Mouse (Mus musculus) macrophage (primary cell): Measurements from ENCODE around the gene Psme1. TPM values are rescaled to one million over a fixed set of nuclear protein-coding genes. Genes with fewer than 3 reads are reported as not detected.

Experiments used
- H3K27ac ChIP-seq: fragments of 350-480 bp; formaldehyde crosslinking; 2 replicates; pipeline ENCODE4 v1.9.0; 2021
- H3K36me3 ChIP-seq: fragments of 350-480 bp; formaldehyde crosslinking; 2 replicates; pipeline ENCODE4 v1.9.0; 2021; ENCODE audit errors: inconsistent target
- H3K4me3 ChIP-seq: fragments of 350-480 bp; formaldehyde crosslinking; 2 replicates; pipeline ENCODE4 v1.9.0; 2021; ENCODE audit errors: inconsistent target
- H3K79me2 ChIP-seq: fragments of 350-480 bp; formaldehyde crosslinking; 2 replicates; pipeline ENCODE4 v1.9.0; 2021; ENCODE audit errors: inconsistent target
- WGBS: methylation state at CpG from one replicate; pipeline ENCODE4 v1.1.7; 2026; ENCODE audit warnings: inconsistent platforms; ENCODE audit not compliant: missing documents; 5-methylcytosine and 5-hydroxymethylcytosine counted together
- polyA plus RNA-seq: library from polyadenylated mRNA; stranded (reverse); fragments of 250-400 nt; gene quantifications from 3 replicates; pipeline ENCODE4 v1.2.4, GENCODE M21; 2018; ENCODE audit warnings: inconsistent platforms

Psme1 gene
- polyA plus RNA-seq, 1 experiment from 2014 or later = 292 TPM

- H3K4me3 ChIP-seq = no peak overlapping the region
- 95% methylated on average over 13 of the region's 13 CpGs for WGBS
- H3K27ac ChIP-seq = no peak overlapping the region
- H3K79me2 ChIP-seq = peaks cover 61% of the 10 kb centered on the region
- peaks cover 67% of the 10 kb centered on the region for H3K36me3 ChIP-seq
Measured at GRCm38 (mm10) chr14:55596036-55596690, 18.2 kb downstream of the Psme1 start.

GRCm38 (mm10) chr14:55598521-55599390 lies 20.8 kb downstream of the Psme1 start:
- Histone ChIP-seq H3K4me3 (no peak overlapping the region), H3K36me3 (peaks cover 78% of the 10 kb centered on the region), H3K27ac (no peak overlapping the region), H3K79me2 (peaks cover 65% of the 10 kb centered on the region)
- 93% methylated on average over 18 of the region's 21 CpGs for WGBS

- Histone ChIP-seq H3K79me2 (peaks cover 66% of the 10 kb centered on the region), H3K4me3 (peak within 1 kb of the TSS; percentile 79), H3K36me3 (peaks cover 64% of the 10 kb centered on the region), H3K27ac (peak within 1 kb of the TSS; percentile 96)
- WGBS = 54% methylated on average over 7 of the region's 7 CpGs
Measured at GRCm38 (mm10) chr14:55603271-55603632, 25.3 kb downstream of the Psme1 start, which contains the start of gene Irf9. Irf9 (plus strand) TSS chr14:55603571.

- peaks cover 64% of the 10 kb centered on the region for H3K36me3 ChIP-seq
- H3K27ac ChIP-seq = peak overlapping the region; percentile 96
- H3K79me2 ChIP-seq = peaks cover 66% of the 10 kb centered on the region
- 0% methylated on average over 19 of the region's 19 CpGs for WGBS
- peak overlapping the region; percentile 79 for H3K4me3 ChIP-seq
Measured at GRCm38 (mm10) chr14:55603633-55604576, 26.0 kb downstream of the Psme1 start.

- 36% methylated on average over 11 of the region's 11 CpGs for WGBS
- peaks cover 66% of the 10 kb centered on the region for H3K79me2 ChIP-seq
Measured at GRCm38 (mm10) chr14:55604823-55605222, 26.9 kb downstream of the Psme1 start.

GRCm38 (mm10) chr14:55605743-55606459 lies 28.0 kb downstream of the Psme1 start:
- H3K27ac ChIP-seq = no peak overlapping the region
- H3K36me3 ChIP-seq = peaks cover 54% of the 10 kb centered on the region
- H3K4me3 ChIP-seq = no peak overlapping the region
- WGBS = 91% methylated on average over 16 of the region's 16 CpGs
- H3K79me2 ChIP-seq = peaks cover 63% of the 10 kb centered on the region

More at GRCm38 (mm10) chr14:55604823-55605222, 26.9 kb downstream of the Psme1 start:
- Histone ChIP-seq H3K4me3 (peak overlapping the region; percentile 79), H3K27ac (peak overlapping the region; percentile 96), H3K36me3 (peaks cover 64% of the 10 kb centered on the region)

- H3K4me3 ChIP-seq = no peak overlapping the region
- peaks cover 39% of the 10 kb centered on the region for H3K79me2 ChIP-seq
- no peak overlapping the region for H3K27ac ChIP-seq
- H3K36me3 ChIP-seq = peaks cover 40% of the 10 kb centered on the region
- WGBS = 85% methylated on average over 6 of the region's 6 CpGs
Measured at GRCm38 (mm10) chr14:55608339-55608738, 30.4 kb downstream of the Psme1 start.

- Histone ChIP-seq H3K36me3 (peaks cover 15% of the 10 kb centered on the region), H3K27ac (no peak overlapping the region), H3K79me2 (no peaks in the 10 kb centered on the region), H3K4me3 (no peak overlapping the region)
- WGBS = 79% methylated on average over 6 of the region's 6 CpGs
Measured at GRCm38 (mm10) chr14:55613346-55613745, 35.4 kb downstream of the Psme1 start.

GRCm38 (mm10) chr14:55614565-55615178 lies 36.7 kb downstream of the Psme1 start:
- no peaks in the 10 kb centered on the region for H3K79me2 ChIP-seq
- no peak overlapping the region for H3K27ac ChIP-seq
- 93% methylated on average over 7 of the region's 7 CpGs for WGBS
- no peak overlapping the region for H3K4me3 ChIP-seq
- peaks cover 2% of the 10 kb centered on the region; the same call in 1 of the 2 replicates for H3K36me3 ChIP-seq

- Histone ChIP-seq H3K36me3 (no peaks in the 10 kb centered on the region), H3K27ac (no peak overlapping the region)
- WGBS = 86% methylated on average over 2 of the region's 2 CpGs
Measured at GRCm38 (mm10) chr14:55615876-55616275, 38.0 kb downstream of the Psme1 start.

GRCm38 (mm10) chr14:55616844-55617243 lies 38.9 kb downstream of the Psme1 start:
- Histone ChIP-seq H3K27ac (no peak overlapping the region), H3K36me3 (no peaks in the 10 kb centered on the region), H3K79me2 (no peaks in the 10 kb centered on the region), H3K4me3 (no peak overlapping the region)
- 93% methylated on average over 2 of the region's 2 CpGs for WGBS

More at GRCm38 (mm10) chr14:55615876-55616275, 38.0 kb downstream of the Psme1 start:
- H3K4me3 ChIP-seq = no peak overlapping the region
- no peaks in the 10 kb centered on the region for H3K79me2 ChIP-seq

- 48% methylated on average over 14 of the region's 21 CpGs for WGBS
- Histone ChIP-seq H3K36me3 (no peaks in the 10 kb centered on the region), H3K4me3 (no peak within 1 kb of the TSS), H3K79me2 (no peaks in the 10 kb centered on the region), H3K27ac (no peak within 1 kb of the TSS)
Measured at GRCm38 (mm10) chr14:55617822-55618221, 39.9 kb downstream of the Psme1 start, which contains the start of gene Rec8. Rec8 (plus strand) TSS chr14:55618037.

GRCm38 (mm10) chr14:55618486-55619195 lies 40.7 kb downstream of the Psme1 start:
- WGBS = 15% methylated on average over 21 of the region's 22 CpGs
- no peaks in the 10 kb centered on the region for H3K79me2 ChIP-seq
- H3K27ac ChIP-seq = no peak overlapping the region
- no peaks in the 10 kb centered on the region for H3K36me3 ChIP-seq
- no peak overlapping the region for H3K4me3 ChIP-seq
